Mouse (Mus musculus) E14TG2a.4 (cell line): ENCODE data around the gene Homer3.
A peak's percentile ranks its signal among the peaks of the same experiment; 100 is the strongest.

Experiments
- H3K27me3 ChIP-seq: 2 replicates; pipeline ENCODE4 v1.6.1; 2014; ENCODE audit warnings: low read length, control low read depth; ENCODE audit not compliant: insufficient read depth
- H3K36me3 ChIP-seq: 2 replicates; pipeline ENCODE4 v1.6.1; 2014; ENCODE audit warnings: low read length, control low read depth; ENCODE audit not compliant: insufficient read depth
- H3K4me1 ChIP-seq: replicated peaks from 2 replicates; pipeline ENCODE4 v1.6.1; 2014; ENCODE audit warnings: low read depth, low read length, control low read depth
- H3K4me3 ChIP-seq: replicated peaks from 2 replicates; pipeline ENCODE4 v1.5.1; 2014; ENCODE audit warnings: mild to moderate bottlenecking, low read length
- H3K9me3 ChIP-seq: 2 replicates; pipeline ENCODE4 v1.6.1; 2014; ENCODE audit warnings: low read length, control low read depth
- CTCF ChIP-seq: conservative IDR thresholded peaks from 2 replicates; pipeline ENCODE4 v1.5.1; 2014; ENCODE audit warnings: low read length
- NANOG ChIP-seq: IDR thresholded peaks from 2 replicates; pipeline ENCODE4 v1.6.1; 2014; ENCODE audit warnings: borderline replicate concordance, low read length, mixed read lengths
- POU5F1 ChIP-seq: IDR thresholded peaks from 2 replicates; pipeline ENCODE4 v1.6.1; 2014; ENCODE audit warnings: low read length, borderline replicate concordance

Gene Homer3

DNA sequence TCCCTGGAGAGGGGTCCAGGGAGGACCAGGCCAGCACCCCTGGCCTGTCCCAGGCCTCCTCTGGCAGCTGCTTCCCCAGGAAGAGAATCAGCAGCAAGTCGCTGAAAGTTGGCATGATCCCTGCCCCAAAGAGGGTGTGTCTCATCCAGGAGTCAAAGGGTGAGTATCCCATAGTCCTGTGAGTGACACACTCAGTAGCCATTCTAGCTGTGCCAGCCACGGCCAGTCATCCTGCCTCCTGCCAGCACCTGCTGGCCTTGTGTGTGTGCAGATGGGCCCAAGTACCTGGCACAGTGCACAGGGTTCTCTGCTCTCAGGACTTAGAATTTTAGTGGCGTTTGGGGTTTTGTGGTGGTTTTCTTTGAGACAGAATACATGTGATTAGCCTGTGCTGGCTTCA is 25.2 kb upstream of the Homer3 start:
- Histone ChIP-seq H3K4me3 (no peak overlapping the region), H3K9me3 (no peaks in the 10 kb centered on the region), H3K4me1 (peaks cover 43% of the 10 kb centered on the region), H3K27me3 (no peaks in the 10 kb centered on the region), H3K36me3 (peaks cover 100% of the 10 kb centered on the region)
- TF ChIP-seq NANOG = no peak
- no peak for TF ChIP-seq CTCF
- no peak for TF ChIP-seq POU5F1

DNA sequence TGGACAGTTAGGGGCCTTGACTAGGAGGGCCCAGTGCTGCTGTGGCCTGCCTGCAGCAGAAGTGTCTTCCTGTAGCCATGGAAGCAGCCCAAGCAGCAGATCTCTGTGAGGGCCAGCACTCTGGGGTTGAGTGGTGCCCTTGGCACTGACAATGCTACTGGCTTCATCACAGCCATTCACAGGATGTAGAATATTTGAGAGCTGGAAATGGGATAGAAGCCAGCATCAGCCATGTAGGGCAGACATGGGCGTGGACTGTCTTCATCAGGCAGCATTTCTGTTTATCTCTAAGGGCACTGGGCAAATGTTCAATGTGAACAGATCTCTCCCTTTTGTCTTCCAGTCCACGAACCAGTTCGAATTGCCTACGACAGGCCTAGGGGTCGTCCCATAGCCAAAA is 24.0 kb upstream of the Homer3 start:
- H3K4me3 ChIP-seq = no peak overlapping the region
- no peaks in the 10 kb centered on the region for H3K9me3 ChIP-seq

DNA sequence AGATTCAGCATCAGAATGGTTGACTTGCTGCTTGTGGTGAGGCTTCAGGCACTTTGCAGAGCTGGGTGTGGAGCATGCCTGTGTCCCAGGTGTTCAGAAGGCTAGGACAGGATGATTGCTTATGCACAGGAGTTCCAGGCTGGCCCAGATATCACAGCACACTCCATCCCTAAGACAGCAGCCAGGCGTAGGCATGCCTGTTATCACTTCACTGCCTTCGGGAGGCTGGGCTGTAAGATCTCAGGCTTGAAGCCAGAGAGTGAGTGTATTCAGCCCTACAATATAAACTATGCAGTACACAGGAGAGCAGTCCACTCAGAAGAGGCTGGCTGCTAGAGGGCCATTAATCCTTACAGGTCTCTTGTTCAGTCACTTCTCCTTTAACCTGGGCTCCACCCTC is 23.6 kb upstream of the Homer3 start:
- Histone ChIP-seq H3K4me1 (peaks cover 39% of the 10 kb centered on the region), H3K9me3 (no peaks in the 10 kb centered on the region), H3K4me3 (no peak overlapping the region), H3K27me3 (no peaks in the 10 kb centered on the region), H3K36me3 (peaks cover 100% of the 10 kb centered on the region)
- TF ChIP-seq CTCF (no peak), POU5F1 (no peak), NANOG (no peak)

More for the DNA sequence above, 24.0 kb upstream of the Homer3 start:
- Histone ChIP-seq H3K27me3 (no peaks in the 10 kb centered on the region), H3K4me1 (peaks cover 40% of the 10 kb centered on the region), H3K36me3 (peaks cover 100% of the 10 kb centered on the region)
- TF ChIP-seq CTCF (no peak), POU5F1 (no peak), NANOG (no peak)

DNA sequence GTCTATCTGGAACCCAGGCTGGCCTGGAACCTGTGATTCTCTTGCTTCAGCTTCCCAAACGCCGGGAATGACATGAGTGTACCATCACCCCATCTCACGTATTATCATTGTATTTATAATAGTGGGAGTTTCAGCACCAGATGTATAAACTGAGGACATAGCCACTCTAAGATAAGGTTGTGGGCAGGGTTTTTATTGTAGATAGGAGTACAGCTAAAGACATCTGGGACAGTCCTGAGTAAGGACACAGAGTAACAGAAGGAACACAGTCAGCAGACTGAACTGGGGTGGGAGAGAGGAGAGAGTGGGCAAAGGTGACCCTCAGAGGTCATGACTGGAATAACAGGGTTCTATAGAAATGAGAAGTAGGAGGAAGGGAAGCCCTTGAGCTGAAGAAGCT is 15.0 kb upstream of the Homer3 start:
- Histone ChIP-seq H3K27me3 (no peaks in the 10 kb centered on the region), H3K9me3 (no peaks in the 10 kb centered on the region), H3K4me1 (peaks cover 38% of the 10 kb centered on the region), H3K4me3 (no peak overlapping the region), H3K36me3 (peaks cover 55% of the 10 kb centered on the region)
- TF ChIP-seq CTCF (no peak), POU5F1 (no peak), NANOG (no peak)

DNA sequence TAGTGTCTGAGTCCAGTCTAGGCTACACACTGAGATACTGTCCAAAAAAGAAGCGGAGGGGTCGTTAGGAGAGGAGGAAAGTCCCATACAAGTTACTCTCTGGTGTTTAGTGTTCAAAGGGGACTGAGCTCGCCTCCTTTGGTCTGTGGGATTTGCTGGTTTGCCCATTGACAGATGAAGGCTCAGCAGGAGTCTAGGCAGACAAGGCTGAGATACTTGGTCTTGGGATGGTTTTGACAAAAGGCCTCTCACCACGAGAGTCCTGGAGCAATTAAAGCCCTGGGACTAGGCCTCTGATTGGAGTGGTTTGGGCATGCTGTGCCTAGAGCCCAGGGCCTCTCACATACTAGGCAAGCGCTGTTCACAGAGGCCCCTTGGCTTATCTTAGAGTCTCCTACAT is 14.3 kb upstream of the Homer3 start:
- TF ChIP-seq NANOG (no peak), POU5F1 (no peak), CTCF (no peak)
- Histone ChIP-seq H3K9me3 (0 out of 2 replicates have a peak, but pooled peaks cover 3% of the 10 kb centered on the region), H3K36me3 (peaks cover 49% of the 10 kb centered on the region), H3K27me3 (no peaks in the 10 kb centered on the region), H3K4me1 (peaks cover 44% of the 10 kb centered on the region), H3K4me3 (no peak overlapping the region)

DNA sequence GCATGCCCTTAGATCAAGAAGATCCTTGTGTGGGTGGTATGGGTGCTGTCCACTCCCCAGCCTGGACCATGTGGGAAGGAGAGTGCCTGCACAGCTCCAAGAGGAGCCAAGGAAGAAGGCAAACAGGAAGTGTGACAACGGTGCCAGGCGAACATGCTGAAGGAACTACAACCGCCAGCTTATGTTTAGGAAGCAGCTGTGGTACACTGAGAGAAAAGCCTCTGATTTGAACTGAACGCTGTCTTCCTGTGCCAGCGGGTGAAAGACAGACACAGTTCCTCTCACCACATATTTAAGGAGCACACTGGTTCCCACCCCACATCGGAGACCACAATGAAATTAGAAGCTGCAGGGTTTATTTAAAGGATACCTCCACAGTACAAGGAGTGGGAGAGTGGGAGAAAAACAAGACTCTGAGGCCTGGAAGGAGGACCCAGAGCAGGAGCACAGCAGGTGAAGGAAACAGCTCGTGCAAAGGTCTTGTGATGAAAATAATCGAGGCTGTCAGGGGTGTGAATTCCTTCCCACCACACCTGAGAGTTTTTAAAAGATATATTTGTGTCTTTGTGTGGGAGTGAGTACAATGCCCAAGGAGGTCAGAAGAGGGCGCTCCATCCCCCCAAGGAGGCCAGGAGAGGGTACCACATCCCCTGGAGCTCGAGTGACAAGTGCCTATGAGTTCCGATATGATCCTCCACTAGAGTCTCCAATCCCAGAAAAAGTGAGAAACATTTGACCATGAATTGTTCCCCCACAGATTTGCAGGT is 13.6 kb upstream of the Homer3 start:
- Histone ChIP-seq H3K4me3 (no peak overlapping the region), H3K27me3 (no peaks in the 10 kb centered on the region), H3K4me1 (peaks cover 51% of the 10 kb centered on the region), H3K36me3 (peaks cover 42% of the 10 kb centered on the region), H3K9me3 (0 out of 2 replicates have a peak, but pooled peaks cover 5% of the 10 kb centered on the region)
- TF ChIP-seq POU5F1 (no peak), CTCF (peak; percentile 91)

DNA sequence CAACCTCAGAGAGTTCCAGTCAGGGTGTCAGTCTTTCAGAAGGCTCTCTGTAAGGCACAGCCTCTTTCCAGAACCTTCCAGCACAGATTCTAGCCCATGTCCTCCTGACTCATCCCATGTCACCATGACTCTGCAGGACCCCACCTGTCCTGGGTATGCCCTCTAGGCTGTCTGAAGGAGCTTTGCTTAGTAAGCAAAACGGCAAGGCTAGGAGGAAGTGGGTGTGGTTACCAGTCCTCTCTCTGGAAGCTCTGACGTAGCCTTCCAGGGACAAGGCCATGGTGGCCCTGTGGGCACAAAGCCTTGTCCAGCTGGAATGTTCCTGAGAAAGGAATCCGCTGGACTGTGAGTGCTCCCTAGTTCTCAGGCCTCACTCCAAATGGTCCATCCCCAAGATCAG is 9.7 kb upstream of the Homer3 start:
- Histone ChIP-seq H3K4me3 (peak overlapping the region; percentile 58), H3K36me3 (peaks cover 5% of the 10 kb centered on the region), H3K4me1 (peaks cover 81% of the 10 kb centered on the region), H3K9me3 (0 out of 2 replicates have a peak, but pooled peaks cover 5% of the 10 kb centered on the region), H3K27me3 (no peaks in the 10 kb centered on the region)
- TF ChIP-seq POU5F1 (no peak), CTCF (no peak), NANOG (no peak)

DNA sequence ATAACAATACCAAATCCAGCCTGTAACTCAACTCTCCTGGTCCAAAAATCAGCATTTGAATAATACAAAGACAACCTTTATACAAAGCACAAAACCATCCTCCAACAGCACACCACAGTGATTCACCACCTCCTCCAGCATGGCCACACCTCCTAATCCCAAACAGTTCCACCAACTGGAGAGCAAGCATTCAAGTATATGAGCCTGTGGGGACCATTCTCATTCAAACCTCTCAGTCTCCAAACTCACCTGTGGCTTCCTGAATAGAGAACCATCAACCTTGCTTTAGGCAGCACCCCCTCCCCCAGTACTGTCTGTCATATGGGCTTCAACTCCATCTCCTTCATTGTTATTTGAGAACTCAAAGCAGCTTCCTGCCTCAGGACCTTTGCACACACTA is 8.3 kb upstream of the Homer3 start:
- H3K36me3 ChIP-seq = no peaks in the 10 kb centered on the region; the same call in 1 of the 2 replicates
- TF ChIP-seq NANOG (peak; percentile 79; the same call in 1 of the 2 replicates), POU5F1 (no peak)

More for the DNA sequence above, 8.3 kb upstream of the Homer3 start:
- Histone ChIP-seq H3K9me3 (0 out of 2 replicates have a peak, but pooled peaks cover 5% of the 10 kb centered on the region), H3K4me3 (no peak overlapping the region; the same call in 1 of the 2 replicates), H3K27me3 (no peaks in the 10 kb centered on the region), H3K4me1 (peaks cover 85% of the 10 kb centered on the region)
